Mouse (Mus musculus): ENCODE data around the gene Abcc8. TPM values are rescaled to one million over a fixed set of nuclear protein-coding genes. Genes with fewer than 3 reads are reported as not detected.

Abcc8 gene
- polyA plus RNA-seq, 1 experiment: 57.1 TPM

DNA sequence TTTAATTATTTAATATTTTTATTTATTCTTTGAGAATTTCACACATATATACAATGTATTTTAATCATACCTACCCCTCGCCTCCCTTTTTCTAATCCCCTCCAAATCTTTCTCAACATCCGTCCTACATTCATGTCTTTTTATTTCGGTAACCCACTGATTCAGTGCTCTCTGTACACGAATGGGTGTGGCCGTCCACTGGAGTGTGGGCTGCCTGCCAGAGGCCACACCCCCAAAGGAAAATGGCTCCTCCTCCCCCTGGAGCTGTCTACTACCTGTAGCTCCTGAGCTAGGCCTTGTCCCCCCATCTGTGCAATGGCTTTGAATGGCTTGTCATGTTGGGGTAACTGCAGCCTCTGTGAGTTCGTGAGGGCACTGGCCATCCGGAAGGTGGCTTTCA is 103.0 kb downstream of the Abcc8 start:
- 81% methylated on average over 7 of the region's 7 CpGs for WGBS
- H3K4me3 ChIP-seq (replicated peaks; ENCODE audit: insufficient read depth, low read depth, low read length): no peak overlapping the region

GRCm38 (mm10) chr7:46068831-46069230 is 111.0 kb downstream of the Abcc8 start:
- Histone ChIP-seq H3K4me3 (replicated peaks; ENCODE audit: insufficient read depth, low read depth, low read length) (no peak overlapping the region), H3K27ac (ENCODE audit: insufficient read depth, low read length) (no peak overlapping the region), H3K27me3 (ENCODE audit: control insufficient read depth, insufficient read depth, low read length) (no peaks in the 10 kb centered on the region), H3K4me1 (ENCODE audit: control insufficient read depth, insufficient read depth, low read length) (no peaks in the 10 kb centered on the region)
- no peak for DNase-seq
- TF ChIP-seq POLR2A (IDR thresholded peaks at IDR 0.05; ENCODE audit: borderline replicate concordance, insufficient read depth, low read length) (no peak), CTCF (IDR thresholded peaks at IDR 0.05; ENCODE audit: borderline replicate concordance, insufficient read depth, low read depth, low read length) (no peak)
- WGBS: 89% methylated on average over 8 of the region's 8 CpGs

More for the DNA sequence above, 103.0 kb downstream of the Abcc8 start:
- H3K27me3 ChIP-seq (ENCODE audit: control insufficient read depth, insufficient read depth, low read length): no peaks in the 10 kb centered on the region
- no peak for TF ChIP-seq CTCF (IDR thresholded peaks at IDR 0.05; ENCODE audit: borderline replicate concordance, insufficient read depth, low read depth, low read length)
- no peak for TF ChIP-seq POLR2A (IDR thresholded peaks at IDR 0.05; ENCODE audit: borderline replicate concordance, insufficient read depth, low read length)
- no peak for DNase-seq
- no peak overlapping the region for H3K27ac ChIP-seq (ENCODE audit: insufficient read depth, low read length)
- no peaks in the 10 kb centered on the region for H3K4me1 ChIP-seq (ENCODE audit: control insufficient read depth, insufficient read depth, low read length)

GRCm38 (mm10) chr7:46063296-46063695 is 116.5 kb downstream of the Abcc8 start:
- no peak overlapping the region for H3K4me3 ChIP-seq (replicated peaks; ENCODE audit: insufficient read depth, low read depth, low read length)
- TF ChIP-seq CTCF (IDR thresholded peaks at IDR 0.05; ENCODE audit: borderline replicate concordance, insufficient read depth, low read depth, low read length) (no peak), POLR2A (IDR thresholded peaks at IDR 0.05; ENCODE audit: borderline replicate concordance, insufficient read depth, low read length) (no peak)
- no peak for DNase-seq
- no peaks in the 10 kb centered on the region for H3K4me1 ChIP-seq (ENCODE audit: control insufficient read depth, insufficient read depth, low read length)
- H3K27me3 ChIP-seq (ENCODE audit: control insufficient read depth, insufficient read depth, low read length): no peaks in the 10 kb centered on the region
- no peak overlapping the region for H3K27ac ChIP-seq (ENCODE audit: insufficient read depth, low read length)
- 92% methylated on average over 6 of the region's 6 CpGs for WGBS

GRCm38 (mm10) chr7:46061614-46062013 is 118.2 kb downstream of the Abcc8 start:
- WGBS: 96% methylated on average over 16 of the region's 16 CpGs

GRCm38 (mm10) chr7:46060688-46061087 is 119.1 kb downstream of the Abcc8 start:
- 95% methylated on average over 8 of the region's 8 CpGs for WGBS
- no peak for TF ChIP-seq POLR2A (IDR thresholded peaks at IDR 0.05; ENCODE audit: borderline replicate concordance, insufficient read depth, low read length)
- no peak for TF ChIP-seq CTCF (IDR thresholded peaks at IDR 0.05; ENCODE audit: borderline replicate concordance, insufficient read depth, low read depth, low read length)
- Histone ChIP-seq H3K27ac (ENCODE audit: insufficient read depth, low read length) (no peak overlapping the region), H3K4me3 (replicated peaks; ENCODE audit: insufficient read depth, low read depth, low read length) (no peak overlapping the region), H3K27me3 (ENCODE audit: control insufficient read depth, insufficient read depth, low read length) (no peaks in the 10 kb centered on the region), H3K4me1 (ENCODE audit: control insufficient read depth, insufficient read depth, low read length) (no peaks in the 10 kb centered on the region)
- DNase-seq: no peak

More at GRCm38 (mm10) chr7:46061614-46062013, 118.2 kb downstream of the Abcc8 start:
- Histone ChIP-seq H3K27me3 (ENCODE audit: control insufficient read depth, insufficient read depth, low read length) (no peaks in the 10 kb centered on the region), H3K27ac (ENCODE audit: insufficient read depth, low read length) (no peak overlapping the region), H3K4me1 (ENCODE audit: control insufficient read depth, insufficient read depth, low read length) (no peaks in the 10 kb centered on the region), H3K4me3 (replicated peaks; ENCODE audit: insufficient read depth, low read depth, low read length) (no peak overlapping the region)
- TF ChIP-seq POLR2A (IDR thresholded peaks at IDR 0.05; ENCODE audit: borderline replicate concordance, insufficient read depth, low read length): no peak
- no peak for TF ChIP-seq CTCF (IDR thresholded peaks at IDR 0.05; ENCODE audit: borderline replicate concordance, insufficient read depth, low read depth, low read length)
- DNase-seq: no peak

- DNase-seq: no peak
- WGBS: 44% methylated on average over 11 of the region's 11 CpGs
- H3K4me1 ChIP-seq (ENCODE audit: control insufficient read depth, insufficient read depth, low read length): no peaks in the 10 kb centered on the region
Measured at GRCm38 (mm10) chr7:46058882-46059281, 121.0 kb downstream of the Abcc8 start.

More at GRCm38 (mm10) chr7:46058882-46059281, 121.0 kb downstream of the Abcc8 start:
- Histone ChIP-seq H3K4me3 (replicated peaks; ENCODE audit: insufficient read depth, low read depth, low read length) (no peak overlapping the region), H3K27me3 (ENCODE audit: control insufficient read depth, insufficient read depth, low read length) (no peaks in the 10 kb centered on the region), H3K27ac (ENCODE audit: insufficient read depth, low read length) (no peak overlapping the region)
- TF ChIP-seq CTCF (IDR thresholded peaks at IDR 0.05; ENCODE audit: borderline replicate concordance, insufficient read depth, low read depth, low read length) (no peak), POLR2A (IDR thresholded peaks at IDR 0.05; ENCODE audit: borderline replicate concordance, insufficient read depth, low read length) (no peak)

Other genes with a start within 250 kb of the Abcc8 start
- 2.7 and 2.8 TPM in 2 replicates for gene Abcc6, start 149.7 kb downstream of the Abcc8 start, polyA plus RNA-seq (2012; rRNA removed)
- 98.0 and 99.5 TPM in 2 replicates for gene Nomo1, start 146.3 kb downstream of the Abcc8 start, polyA plus RNA-seq (2012; rRNA removed)
- gene Kcnj11, start 79.3 kb downstream of the Abcc8 start, polyA plus RNA-seq (2012; rRNA removed): 42.8 and 47.5 TPM in 2 replicates
- 0.13 and 0.16 TPM in 2 replicates for gene Ush1c, start 58.5 kb upstream of the Abcc8 start, polyA plus RNA-seq (2012; rRNA removed)
- 0.03 and 0.08 TPM in 2 replicates for gene Otog, start 61.0 kb upstream of the Abcc8 start, polyA plus RNA-seq (2012; rRNA removed)
- 0.08 TPM in 1 of 2 replicates, not detected in the other for gene Myod1, start 196.4 kb upstream of the Abcc8 start, polyA plus RNA-seq (2012; rRNA removed)
- 325 and 338 TPM in 2 replicates for gene Kcnc1, start 216.5 kb upstream of the Abcc8 start, polyA plus RNA-seq (2012; rRNA removed)

All from cerebellum, adult 2 months (tissue).